Mouse (Mus musculus): ENCODE data around the gene Map3k20. TPM values are rescaled to one million over a fixed set of nuclear protein-coding genes. Genes with fewer than 3 reads are reported as not detected.

Map3k20 gene
- polyA plus RNA-seq, 1 experiment: 8.5 TPM

DNA sequence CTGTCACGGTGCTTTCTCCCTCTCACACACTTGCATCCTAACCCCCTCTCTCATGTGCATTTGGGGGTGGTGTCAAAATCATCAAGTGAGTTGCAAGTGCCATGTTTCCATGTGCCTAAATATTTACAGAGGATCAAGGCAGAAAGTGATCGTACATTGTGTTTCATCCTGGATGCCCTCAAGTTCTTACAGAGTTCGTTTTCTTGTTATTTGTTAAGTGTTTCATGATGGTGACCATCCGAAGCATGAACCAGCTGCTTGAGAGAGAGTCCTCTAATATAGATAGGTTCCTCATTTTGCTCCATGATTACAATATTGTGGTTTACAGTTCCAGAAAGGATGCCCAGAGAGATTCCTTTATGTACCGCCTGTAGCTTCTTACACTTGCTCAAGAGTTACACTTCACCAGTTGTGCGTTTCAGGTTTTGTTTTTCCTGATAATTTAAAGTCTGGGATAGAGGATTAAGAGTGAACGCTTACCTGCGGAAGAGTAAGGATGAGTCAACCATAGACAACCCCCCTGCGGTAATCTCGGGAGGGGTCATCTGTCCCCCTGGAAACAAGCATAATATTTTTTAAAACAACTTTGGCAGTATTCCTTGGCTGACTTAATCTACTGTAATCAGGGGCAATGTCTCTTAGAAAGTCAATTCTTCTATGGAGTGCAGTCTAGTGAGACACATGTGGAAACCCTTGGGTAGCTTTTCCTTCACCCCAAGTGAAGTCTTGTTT lies 11.7 kb downstream of the Map3k20 start:
- TF ChIP-seq POLR2A (IDR thresholded peaks at IDR 0.05; ENCODE audit: borderline replicate concordance, control insufficient read depth, low read depth, low read length) (no peak), CTCF (IDR thresholded peaks at IDR 0.05; ENCODE audit: control insufficient read depth, insufficient read depth, low read length) (no peak)
- Histone ChIP-seq H3K4me1 (ENCODE audit: control insufficient read depth, insufficient read depth, low read length) (no peaks in the 10 kb centered on the region; the same call in 1 of the 2 replicates), H3K27ac (ENCODE audit: control insufficient read depth, insufficient read depth, low read depth, low read length, poor library complexity) (no peak overlapping the region), H3K4me3 (replicated peaks; ENCODE audit: control insufficient read depth, low read depth, low read length) (no peak overlapping the region)
- 65% methylated on average over 10 of the region's 10 CpGs for WGBS

GRCm38 (mm10) chr2:72297716-72298082 lies 12.3 kb downstream of the Map3k20 start:
- Histone ChIP-seq H3K27ac (ENCODE audit: control insufficient read depth, insufficient read depth, low read depth, low read length, poor library complexity) (no peak overlapping the region), H3K4me3 (replicated peaks; ENCODE audit: control insufficient read depth, low read depth, low read length) (no peak overlapping the region), H3K4me1 (ENCODE audit: control insufficient read depth, insufficient read depth, low read length) (no peaks in the 10 kb centered on the region; the same call in 1 of the 2 replicates)
- 57% methylated on average over 10 of the region's 10 CpGs for WGBS
- TF ChIP-seq POLR2A (IDR thresholded peaks at IDR 0.05; ENCODE audit: borderline replicate concordance, control insufficient read depth, low read depth, low read length) (no peak), CTCF (IDR thresholded peaks at IDR 0.05; ENCODE audit: control insufficient read depth, insufficient read depth, low read length) (no peak)

GRCm38 (mm10) chr2:72298406-72298805 lies 13.0 kb downstream of the Map3k20 start:
- H3K27ac ChIP-seq (ENCODE audit: control insufficient read depth, insufficient read depth, low read depth, low read length, poor library complexity): no peak overlapping the region
- WGBS: 41% methylated on average over 4 of the region's 4 CpGs
- TF ChIP-seq POLR2A (IDR thresholded peaks at IDR 0.05; ENCODE audit: borderline replicate concordance, control insufficient read depth, low read depth, low read length): no peak
- peak; percentile 40 for TF ChIP-seq CTCF (IDR thresholded peaks at IDR 0.05; ENCODE audit: control insufficient read depth, insufficient read depth, low read length)

DNA sequence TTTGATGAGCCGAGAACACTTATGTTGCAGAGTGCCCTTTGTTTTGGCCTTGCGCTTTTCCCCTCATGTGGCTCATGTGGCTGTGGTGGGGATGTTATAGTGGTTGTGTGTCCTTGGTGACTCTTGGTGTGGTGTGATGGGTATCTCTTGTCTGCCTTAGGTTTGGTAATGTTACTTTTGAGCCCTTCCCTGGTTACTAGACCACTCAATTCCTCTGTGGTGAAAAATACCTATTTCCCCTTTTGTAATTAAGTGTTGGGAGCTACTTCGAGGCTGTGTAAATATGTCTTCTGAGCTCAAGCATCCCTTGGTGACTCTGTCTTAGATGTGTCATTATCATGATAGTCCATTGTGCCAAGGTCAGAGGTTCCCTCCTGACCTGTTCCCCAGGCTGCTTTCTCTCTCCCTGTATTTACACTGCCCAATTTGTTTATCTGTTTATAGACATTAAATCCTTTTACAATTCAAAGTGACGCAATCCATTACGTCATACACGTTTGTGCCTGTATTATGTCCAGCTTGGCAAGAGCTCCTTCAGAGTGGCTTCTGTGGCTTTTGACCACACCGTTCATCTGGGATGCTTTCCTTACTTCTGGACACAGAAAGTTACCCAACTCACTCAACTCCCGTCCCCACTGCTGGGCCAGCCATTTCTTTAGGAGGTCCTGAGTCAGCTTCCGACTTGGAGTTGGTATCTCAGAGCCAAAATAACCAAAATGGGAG lies 15.9 kb downstream of the Map3k20 start:
- H3K27ac ChIP-seq (ENCODE audit: control insufficient read depth, insufficient read depth, low read depth, low read length, poor library complexity): no peak overlapping the region
- 53% methylated on average over 9 of the region's 9 CpGs for WGBS
- H3K4me3 ChIP-seq (replicated peaks; ENCODE audit: control insufficient read depth, low read depth, low read length): no peak overlapping the region
- H3K4me1 ChIP-seq (ENCODE audit: control insufficient read depth, insufficient read depth, low read length): no peaks in the 10 kb centered on the region; the same call in 1 of the 2 replicates
- TF ChIP-seq POLR2A (IDR thresholded peaks at IDR 0.05; ENCODE audit: borderline replicate concordance, control insufficient read depth, low read depth, low read length) (no peak), CTCF (IDR thresholded peaks at IDR 0.05; ENCODE audit: control insufficient read depth, insufficient read depth, low read length) (no peak)

More at GRCm38 (mm10) chr2:72298406-72298805, 13.0 kb downstream of the Map3k20 start:
- Histone ChIP-seq H3K4me1 (ENCODE audit: control insufficient read depth, insufficient read depth, low read length) (no peaks in the 10 kb centered on the region; the same call in 1 of the 2 replicates), H3K4me3 (replicated peaks; ENCODE audit: control insufficient read depth, low read depth, low read length) (no peak overlapping the region)

- H3K4me1 ChIP-seq (ENCODE audit: control insufficient read depth, insufficient read depth, low read length): peaks cover 2% of the 10 kb centered on the region
- 92% methylated on average over 7 of the region's 7 CpGs for WGBS
- TF ChIP-seq POLR2A (IDR thresholded peaks at IDR 0.05; ENCODE audit: borderline replicate concordance, control insufficient read depth, low read depth, low read length): no peak
- no peak for TF ChIP-seq CTCF (IDR thresholded peaks at IDR 0.05; ENCODE audit: control insufficient read depth, insufficient read depth, low read length)
- H3K27ac ChIP-seq (ENCODE audit: control insufficient read depth, insufficient read depth, low read depth, low read length, poor library complexity): no peak overlapping the region
- H3K4me3 ChIP-seq (replicated peaks; ENCODE audit: control insufficient read depth, low read depth, low read length): no peak overlapping the region
Observed at GRCm38 (mm10) chr2:72305738-72306137, 20.3 kb downstream of the Map3k20 start.

DNA sequence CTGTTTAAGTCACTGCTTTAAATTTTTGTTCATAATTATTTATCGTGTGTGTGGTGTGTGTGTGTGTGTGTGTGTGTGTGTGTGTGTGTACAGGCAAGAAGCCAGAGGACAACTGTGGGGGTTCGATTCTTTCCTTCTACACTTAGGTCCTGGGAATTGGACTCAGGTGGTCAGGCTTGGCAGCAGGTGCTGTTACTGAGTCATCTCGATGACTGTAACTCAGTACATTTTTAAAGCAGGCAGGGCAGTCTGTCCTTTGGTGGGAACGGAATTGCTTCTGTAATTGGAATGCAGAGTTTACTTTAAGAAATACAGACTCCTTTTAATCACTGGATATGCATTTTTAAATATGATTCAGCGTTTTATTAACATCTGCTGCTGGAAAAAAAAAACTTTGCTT lies 22.9 kb downstream of the Map3k20 start:
- WGBS: 80% methylated on average over 5 of the region's 5 CpGs
- Histone ChIP-seq H3K4me3 (replicated peaks; ENCODE audit: control insufficient read depth, low read depth, low read length) (no peak overlapping the region), H3K4me1 (ENCODE audit: control insufficient read depth, insufficient read depth, low read length) (peaks cover 2% of the 10 kb centered on the region), H3K27ac (ENCODE audit: control insufficient read depth, insufficient read depth, low read depth, low read length, poor library complexity) (no peak overlapping the region)
- no peak for TF ChIP-seq POLR2A (IDR thresholded peaks at IDR 0.05; ENCODE audit: borderline replicate concordance, control insufficient read depth, low read depth, low read length)
- no peak for TF ChIP-seq CTCF (IDR thresholded peaks at IDR 0.05; ENCODE audit: control insufficient read depth, insufficient read depth, low read length)

GRCm38 (mm10) chr2:72308981-72309380 lies 23.5 kb downstream of the Map3k20 start:
- H3K4me1 ChIP-seq (ENCODE audit: control insufficient read depth, insufficient read depth, low read length): peaks cover 2% of the 10 kb centered on the region
- no peak overlapping the region for H3K27ac ChIP-seq (ENCODE audit: control insufficient read depth, insufficient read depth, low read depth, low read length, poor library complexity)
- no peak for TF ChIP-seq CTCF (IDR thresholded peaks at IDR 0.05; ENCODE audit: control insufficient read depth, insufficient read depth, low read length)
- TF ChIP-seq POLR2A (IDR thresholded peaks at IDR 0.05; ENCODE audit: borderline replicate concordance, control insufficient read depth, low read depth, low read length): no peak
- no peak overlapping the region for H3K4me3 ChIP-seq (replicated peaks; ENCODE audit: control insufficient read depth, low read depth, low read length)
- 70% methylated on average over 5 of the region's 5 CpGs for WGBS

- TF ChIP-seq POLR2A (IDR thresholded peaks at IDR 0.05; ENCODE audit: borderline replicate concordance, control insufficient read depth, low read depth, low read length): no peak
- no peak for TF ChIP-seq CTCF (IDR thresholded peaks at IDR 0.05; ENCODE audit: control insufficient read depth, insufficient read depth, low read length)
- WGBS: 90% methylated on average over 8 of the region's 8 CpGs
- Histone ChIP-seq H3K4me1 (ENCODE audit: control insufficient read depth, insufficient read depth, low read length) (peaks cover 2% of the 10 kb centered on the region), H3K4me3 (replicated peaks; ENCODE audit: control insufficient read depth, low read depth, low read length) (no peak overlapping the region), H3K27ac (ENCODE audit: control insufficient read depth, insufficient read depth, low read depth, low read length, poor library complexity) (no peak overlapping the region)
Observed at GRCm38 (mm10) chr2:72311486-72311885, 26.0 kb downstream of the Map3k20 start.

All from bone marrow, adult 2 months (tissue).